Mouse (Mus musculus): Measurements from ENCODE around the gene Pctp. TPM values are rescaled to one million over a fixed set of nuclear protein-coding genes. Genes with fewer than 3 reads are reported as not detected.

Gene Pctp
- polyA plus RNA-seq (2015; fragmentation: Nextera tagmentation; extraction: Ambion mirVana): 14.3 and 15.8 TPM in 2 replicates

- peak; percentile 97 for ATAC-seq (ENCODE audit: low FRiP score, low TSS enrichment)
- peak within 1 kb of the TSS; percentile 75 for H3K9ac ChIP-seq (replicated peaks; ENCODE audit: low read length)
- H3K4me3 ChIP-seq (ENCODE audit: low read length): peak within 1 kb of the TSS; percentile 62
- H3K4me2 ChIP-seq (replicated peaks; ENCODE audit: low read depth, low read length): peak within 1 kb of the TSS; percentile 71
- peak within 1 kb of the TSS; percentile 90 for H3K27ac ChIP-seq (ENCODE audit: low read length)
- no peaks in the 10 kb centered on the region for H3K9me3 ChIP-seq (ENCODE audit: low read length)
- WGBS: 8% methylated on average over 35 of the region's 35 CpGs
- H3K36me3 ChIP-seq (ENCODE audit: insufficient read depth, low read length): no peaks in the 10 kb centered on the region; the same call in 1 of the 2 replicates
- no peaks in the 10 kb centered on the region for H3K27me3 ChIP-seq (ENCODE audit: insufficient read depth, low read length)
- peaks cover 14% of the 10 kb centered on the region; the same call in 1 of the 2 replicates for H3K4me1 ChIP-seq (ENCODE audit: insufficient read depth, low read length)
Measured at GRCm38 (mm10) chr11:90002231-90002986, at the start of gene Pctp. Gene Pctp (minus strand): TSS chr11:90002894.

- whole genome bisulfite sequencing: 86% methylated on average over 7 of the region's 7 CpGs
- ATAC-seq (ENCODE audit: low FRiP score, low TSS enrichment): no peak
- peaks cover 15% of the 10 kb centered on the region; the same call in 1 of the 2 replicates for H3K4me1 ChIP-seq (ENCODE audit: insufficient read depth, low read length)
- no peaks in the 10 kb centered on the region for H3K9me3 ChIP-seq (ENCODE audit: low read length)
- H3K9ac ChIP-seq (replicated peaks; ENCODE audit: low read length): no peak overlapping the region
- H3K4me2 ChIP-seq (replicated peaks; ENCODE audit: low read depth, low read length): no peak overlapping the region
- H3K4me3 ChIP-seq (ENCODE audit: low read length): no peak overlapping the region
- H3K36me3 ChIP-seq (ENCODE audit: insufficient read depth, low read length): no peaks in the 10 kb centered on the region
- H3K27ac ChIP-seq (ENCODE audit: low read length): no peak overlapping the region
- H3K27me3 ChIP-seq (ENCODE audit: insufficient read depth, low read length): no peaks in the 10 kb centered on the region
Measured at GRCm38 (mm10) chr11:90050016-90050415, 47.3 kb upstream of the Pctp start.

- H3K4me3 ChIP-seq (ENCODE audit: low read length): no peak overlapping the region
- no peak for ATAC-seq (ENCODE audit: low FRiP score, low TSS enrichment)
- H3K9ac ChIP-seq (replicated peaks; ENCODE audit: low read length): no peak overlapping the region
- H3K4me1 ChIP-seq (ENCODE audit: insufficient read depth, low read length): peaks cover 15% of the 10 kb centered on the region; the same call in 1 of the 2 replicates
- H3K36me3 ChIP-seq (ENCODE audit: insufficient read depth, low read length): no peaks in the 10 kb centered on the region
- H3K27me3 ChIP-seq (ENCODE audit: insufficient read depth, low read length): no peaks in the 10 kb centered on the region
- H3K9me3 ChIP-seq (ENCODE audit: low read length): no peaks in the 10 kb centered on the region
- WGBS: 42% methylated on average over 9 of the region's 9 CpGs
- no peak overlapping the region for H3K27ac ChIP-seq (ENCODE audit: low read length)
- H3K4me2 ChIP-seq (replicated peaks; ENCODE audit: low read depth, low read length): no peak overlapping the region
Measured at GRCm38 (mm10) chr11:90047271-90047670, 44.6 kb upstream of the Pctp start.

GRCm38 (mm10) chr11:90046211-90046610, 43.5 kb upstream of the Pctp start:
- Histone ChIP-seq H3K4me1 (ENCODE audit: insufficient read depth, low read length) (peaks cover 15% of the 10 kb centered on the region; the same call in 1 of the 2 replicates), H3K27ac (ENCODE audit: low read length) (no peak overlapping the region), H3K4me3 (ENCODE audit: low read length) (no peak overlapping the region), H3K9ac (replicated peaks; ENCODE audit: low read length) (no peak overlapping the region), H3K9me3 (ENCODE audit: low read length) (no peaks in the 10 kb centered on the region), H3K4me2 (replicated peaks; ENCODE audit: low read depth, low read length) (no peak overlapping the region), H3K36me3 (ENCODE audit: insufficient read depth, low read length) (no peaks in the 10 kb centered on the region), H3K27me3 (ENCODE audit: insufficient read depth, low read length) (no peaks in the 10 kb centered on the region)
- WGBS: 25% methylated on average over 7 of the region's 7 CpGs
- ATAC-seq (ENCODE audit: low FRiP score, low TSS enrichment): no peak

- Histone ChIP-seq H3K4me1 (ENCODE audit: insufficient read depth, low read length) (peaks cover 15% of the 10 kb centered on the region; the same call in 1 of the 2 replicates), H3K4me3 (ENCODE audit: low read length) (no peak overlapping the region), H3K9me3 (ENCODE audit: low read length) (no peaks in the 10 kb centered on the region), H3K36me3 (ENCODE audit: insufficient read depth, low read length) (no peaks in the 10 kb centered on the region), H3K27ac (ENCODE audit: low read length) (no peak overlapping the region), H3K9ac (replicated peaks; ENCODE audit: low read length) (no peak overlapping the region), H3K4me2 (replicated peaks; ENCODE audit: low read depth, low read length) (no peak overlapping the region), H3K27me3 (ENCODE audit: insufficient read depth, low read length) (no peaks in the 10 kb centered on the region)
- ATAC-seq (ENCODE audit: low FRiP score, low TSS enrichment): no peak
- 73% methylated on average over 4 of the region's 4 CpGs for WGBS
Measured at GRCm38 (mm10) chr11:90044459-90044858, 41.8 kb upstream of the Pctp start.

GRCm38 (mm10) chr11:90038022-90038421, 35.3 kb upstream of the Pctp start:
- peaks cover 6% of the 10 kb centered on the region; the same call in 1 of the 2 replicates for H3K36me3 ChIP-seq (ENCODE audit: insufficient read depth, low read length)
- no peak overlapping the region for H3K9ac ChIP-seq (replicated peaks; ENCODE audit: low read length)
- no peak overlapping the region for H3K4me3 ChIP-seq (ENCODE audit: low read length)
- H3K9me3 ChIP-seq (ENCODE audit: low read length): peaks cover 8% of the 10 kb centered on the region
- H3K4me1 ChIP-seq (ENCODE audit: insufficient read depth, low read length): peaks cover 13% of the 10 kb centered on the region
- H3K27ac ChIP-seq (ENCODE audit: low read length): no peak overlapping the region
- no peaks in the 10 kb centered on the region for H3K27me3 ChIP-seq (ENCODE audit: insufficient read depth, low read length)
- no peak for ATAC-seq (ENCODE audit: low FRiP score, low TSS enrichment)
- H3K4me2 ChIP-seq (replicated peaks; ENCODE audit: low read depth, low read length): no peak overlapping the region
- WGBS: 22% methylated on average over 5 of the region's 5 CpGs

- Histone ChIP-seq H3K27me3 (ENCODE audit: insufficient read depth, low read length) (peaks cover 8% of the 10 kb centered on the region; the same call in 1 of the 2 replicates), H3K4me3 (ENCODE audit: low read length) (no peak overlapping the region), H3K9me3 (ENCODE audit: low read length) (peaks cover 8% of the 10 kb centered on the region), H3K4me1 (ENCODE audit: insufficient read depth, low read length) (peaks cover 19% of the 10 kb centered on the region), H3K9ac (replicated peaks; ENCODE audit: low read length) (no peak overlapping the region), H3K4me2 (replicated peaks; ENCODE audit: low read depth, low read length) (no peak overlapping the region), H3K36me3 (ENCODE audit: insufficient read depth, low read length) (peaks cover 6% of the 10 kb centered on the region; the same call in 1 of the 2 replicates), H3K27ac (ENCODE audit: low read length) (no peak overlapping the region)
- no peak for ATAC-seq (ENCODE audit: low FRiP score, low TSS enrichment)
- WGBS: 93% methylated on average over 4 of the region's 4 CpGs
Measured at GRCm38 (mm10) chr11:90036416-90036815, 33.7 kb upstream of the Pctp start.

- H3K4me1 ChIP-seq (ENCODE audit: insufficient read depth, low read length): peaks cover 26% of the 10 kb centered on the region
- H3K9ac ChIP-seq (replicated peaks; ENCODE audit: low read length): no peak overlapping the region
- peaks cover 8% of the 10 kb centered on the region for H3K9me3 ChIP-seq (ENCODE audit: low read length)
- peaks cover 6% of the 10 kb centered on the region; the same call in 1 of the 2 replicates for H3K36me3 ChIP-seq (ENCODE audit: insufficient read depth, low read length)
- peak; percentile 27; the same call in 1 of the 2 replicates for ATAC-seq (ENCODE audit: low FRiP score, low TSS enrichment)
- no peak overlapping the region for H3K4me3 ChIP-seq (ENCODE audit: low read length)
- WGBS: 41% methylated on average over 14 of the region's 14 CpGs
- peaks cover 8% of the 10 kb centered on the region; the same call in 1 of the 2 replicates for H3K27me3 ChIP-seq (ENCODE audit: insufficient read depth, low read length)
- H3K27ac ChIP-seq (ENCODE audit: low read length): no peak overlapping the region
- 0 out of 2 replicates have a peak overlapping the region, but pooled peaks have one; percentile 14 for H3K4me2 ChIP-seq (replicated peaks; ENCODE audit: low read depth, low read length)
Measured at GRCm38 (mm10) chr11:90035532-90035931, 32.8 kb upstream of the Pctp start.

GRCm38 (mm10) chr11:90034646-90035045, 32.0 kb upstream of the Pctp start:
- Histone ChIP-seq H3K27ac (ENCODE audit: low read length) (no peak overlapping the region), H3K9ac (replicated peaks; ENCODE audit: low read length) (no peak overlapping the region), H3K4me2 (replicated peaks; ENCODE audit: low read depth, low read length) (no peak overlapping the region), H3K27me3 (ENCODE audit: insufficient read depth, low read length) (peaks cover 8% of the 10 kb centered on the region; the same call in 1 of the 2 replicates), H3K4me1 (ENCODE audit: insufficient read depth, low read length) (peaks cover 32% of the 10 kb centered on the region), H3K9me3 (ENCODE audit: low read length) (peaks cover 8% of the 10 kb centered on the region), H3K36me3 (ENCODE audit: insufficient read depth, low read length) (peaks cover 6% of the 10 kb centered on the region; the same call in 1 of the 2 replicates), H3K4me3 (ENCODE audit: low read length) (no peak overlapping the region)
- ATAC-seq (ENCODE audit: low FRiP score, low TSS enrichment): no peak
- 83% methylated on average over 12 of the region's 12 CpGs for WGBS

GRCm38 (mm10) chr11:90033442-90033841, 30.7 kb upstream of the Pctp start:
- no peak overlapping the region for H3K27ac ChIP-seq (ENCODE audit: low read length)
- peak overlapping the region; percentile 48; the same call in 1 of the 2 replicates for H3K9ac ChIP-seq (replicated peaks; ENCODE audit: low read length)
- WGBS: 48% methylated on average over 5 of the region's 5 CpGs
- H3K36me3 ChIP-seq (ENCODE audit: insufficient read depth, low read length): peaks cover 6% of the 10 kb centered on the region; the same call in 1 of the 2 replicates
- peaks cover 37% of the 10 kb centered on the region for H3K4me1 ChIP-seq (ENCODE audit: insufficient read depth, low read length)
- peaks cover 8% of the 10 kb centered on the region; the same call in 1 of the 2 replicates for H3K27me3 ChIP-seq (ENCODE audit: insufficient read depth, low read length)
- ATAC-seq (ENCODE audit: low FRiP score, low TSS enrichment): no peak
- H3K4me3 ChIP-seq (ENCODE audit: low read length): peak overlapping the region; percentile 52
- peak overlapping the region; percentile 66 for H3K4me2 ChIP-seq (replicated peaks; ENCODE audit: low read depth, low read length)
- peaks cover 8% of the 10 kb centered on the region for H3K9me3 ChIP-seq (ENCODE audit: low read length)
